Mouse (Mus musculus): ENCODE data around the gene Kpna6. TPM values are rescaled to one million over a fixed set of nuclear protein-coding genes. Genes with fewer than 3 reads are reported as not detected.

The Kpna6 gene
- polyA plus RNA-seq, 1 experiment, result 6.8 TPM

- H3K36me3 ChIP-seq (replicated peaks; ENCODE audit: low read length), result peaks cover 94% of the 10 kb centered on the region
- no peak for TF ChIP-seq FLI1 (IDR thresholded peaks at IDR 0.05; ENCODE audit: low read length)
- no peak for TF ChIP-seq GATA1 (IDR thresholded peaks at IDR 0.05; ENCODE audit: borderline replicate concordance, low read length)
- no peaks in the 10 kb centered on the region for H3K9me3 ChIP-seq
- no peaks in the 10 kb centered on the region for H3K27me3 ChIP-seq (replicated peaks)
- no peak overlapping the region for H3K4me3 ChIP-seq (replicated peaks)
- H3K4me1 ChIP-seq, result peaks cover 23% of the 10 kb centered on the region
Measured at GRCm38 (mm10) chr4:129609139-129609631, 63.4 kb downstream of the Kpna6 start.

GRCm38 (mm10) chr4:129608426-129609025 lies 64.0 kb downstream of the Kpna6 start:
- Histone ChIP-seq H3K36me3 (replicated peaks; ENCODE audit: low read length) (peaks cover 94% of the 10 kb centered on the region), H3K4me1 (peaks cover 30% of the 10 kb centered on the region), H3K9me3 (no peaks in the 10 kb centered on the region), H3K27me3 (replicated peaks) (no peaks in the 10 kb centered on the region), H3K4me3 (replicated peaks) (no peak overlapping the region)
- TF ChIP-seq FLI1 (IDR thresholded peaks at IDR 0.05; ENCODE audit: low read length), result no peak
- no peak for TF ChIP-seq GATA1 (IDR thresholded peaks at IDR 0.05; ENCODE audit: borderline replicate concordance, low read length)

DNA sequence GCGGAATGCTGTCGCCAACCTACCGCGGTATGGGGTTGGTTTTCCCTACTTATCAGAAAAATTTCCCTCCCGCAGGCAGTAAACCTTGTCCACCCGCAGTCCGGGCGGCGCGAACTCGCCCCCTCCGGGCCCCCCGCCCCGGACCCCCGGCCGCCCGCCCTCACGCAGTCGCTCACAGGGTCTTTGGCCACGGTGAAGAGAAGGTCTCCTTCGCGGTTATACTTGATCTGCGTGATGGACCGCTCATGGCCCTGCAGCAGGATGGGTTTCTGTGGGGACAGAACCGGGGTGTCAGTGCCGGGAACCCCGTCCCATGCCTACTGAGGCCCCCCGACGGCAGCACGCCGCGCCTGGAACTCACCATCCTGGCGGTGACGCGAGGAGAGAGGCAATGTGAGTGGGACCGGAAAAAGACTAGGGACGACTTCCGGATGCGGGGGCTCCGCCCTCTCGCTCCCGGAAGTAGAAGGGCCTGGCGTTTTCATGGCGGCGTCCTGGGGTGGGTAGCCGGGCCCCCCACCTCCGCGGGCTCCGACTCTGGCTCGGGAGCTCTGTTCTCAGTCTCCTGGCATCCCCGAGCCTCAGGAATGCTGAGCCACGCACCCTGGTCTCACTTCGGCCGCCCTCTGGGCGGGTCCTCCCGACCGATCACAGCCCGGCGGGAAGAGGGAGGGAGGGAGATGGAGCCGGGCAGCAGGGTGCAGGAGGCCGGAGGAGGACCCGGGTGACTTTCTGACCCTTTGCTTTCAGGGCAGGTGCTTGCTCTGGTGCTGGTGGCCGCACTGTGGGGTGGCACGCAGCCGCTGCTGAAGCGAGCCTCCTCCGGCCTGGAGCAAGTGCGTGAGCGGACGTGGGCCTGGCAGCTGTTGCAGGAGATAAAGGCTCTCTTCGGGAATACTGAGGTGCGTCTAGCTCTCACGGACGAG lies 72.1 kb downstream of the Kpna6 start, which contains the start of the genes Eif3i and Tmem234:
TSS of gene Eif3i (minus strand) at position 416 of the 926 bp plus-strand sequence.
TSS of gene Tmem234 (plus strand) at position 436 of the 926 bp plus-strand sequence.
- TF ChIP-seq GATA1 (IDR thresholded peaks at IDR 0.05; ENCODE audit: borderline replicate concordance, low read length) (0 out of 3 replicates have a peak, but pooled peaks have one; percentile 16), FLI1 (IDR thresholded peaks at IDR 0.05; ENCODE audit: low read length) (peak; percentile 79; the same call in 1 of the 2 replicates)
- H3K27me3 ChIP-seq (replicated peaks), result no peaks in the 10 kb centered on the region
- peaks cover 54% of the 10 kb centered on the region for H3K4me1 ChIP-seq
- peak within 1 kb of the TSS; percentile 99 for H3K4me3 ChIP-seq (replicated peaks)
- peaks cover 65% of the 10 kb centered on the region for H3K36me3 ChIP-seq (replicated peaks; ENCODE audit: low read length)
- H3K9me3 ChIP-seq, result no peaks in the 10 kb centered on the region

Other genes starting within 250 kb of the Kpna6 start
- not detected in 2 replicates for gene Zbtb8b, start 231.9 kb downstream of the Kpna6 start, polyA plus RNA-seq (2012; ENCODE audit: insufficient read depth, low replicate concordance)
- gene Bsdc1, start 211.2 kb downstream of the Kpna6 start, polyA plus RNA-seq (2012; ENCODE audit: insufficient read depth, low replicate concordance), result 19.2 and 43.3 TPM in 2 replicates
- gene Tssk3, start 181.7 kb downstream of the Kpna6 start, polyA plus RNA-seq (2012; ENCODE audit: insufficient read depth, low replicate concordance), result not detected in 2 replicates
- gene Fam229a, start 181.6 kb downstream of the Kpna6 start, polyA plus RNA-seq (2012; ENCODE audit: insufficient read depth, low replicate concordance), result 2.1 TPM in 1 of 2 replicates, not detected in the other
- gene Marcksl1, start 159.2 kb downstream of the Kpna6 start, polyA plus RNA-seq (2012; ENCODE audit: insufficient read depth, low replicate concordance), result 5.0 and 61.7 TPM in 2 replicates
- gene Hdac1, start 130.1 kb downstream of the Kpna6 start, polyA plus RNA-seq (2012; ENCODE audit: insufficient read depth, low replicate concordance), result 6.0 and 38.0 TPM in 2 replicates
- gene Lck, start 99.1 kb downstream of the Kpna6 start, polyA plus RNA-seq (2012; ENCODE audit: insufficient read depth, low replicate concordance), result 1.7 TPM in 1 of 2 replicates, not detected in the other
- not detected in 2 replicates for gene Fam167b, start 94.2 kb downstream of the Kpna6 start, polyA plus RNA-seq (2012; ENCODE audit: insufficient read depth, low replicate concordance)
- 54.3 and 121 TPM in 2 replicates for gene Eif3i, start 72.1 kb downstream of the Kpna6 start, polyA plus RNA-seq (2012; ENCODE audit: insufficient read depth, low replicate concordance)
- gene Tmem234, start 72.1 kb downstream of the Kpna6 start, polyA plus RNA-seq (2012; ENCODE audit: insufficient read depth, low replicate concordance), result 305 and 342 TPM in 2 replicates
- 0.46 TPM in 1 of 2 replicates, not detected in the other for gene Dcdc2b, start 58.5 kb downstream of the Kpna6 start, polyA plus RNA-seq (2012; ENCODE audit: insufficient read depth, low replicate concordance)
- gene Iqcc, start 53.7 kb downstream of the Kpna6 start, polyA plus RNA-seq (2012; ENCODE audit: insufficient read depth, low replicate concordance), result 9.7 TPM in 1 of 2 replicates, not detected in the other
- 32.9 and 39.7 TPM in 2 replicates for gene Ccdc28b, start 48.8 kb downstream of the Kpna6 start, polyA plus RNA-seq (2012; ENCODE audit: insufficient read depth, low replicate concordance)
- gene Txlna, start 31.7 kb downstream of the Kpna6 start, polyA plus RNA-seq (2012; ENCODE audit: insufficient read depth, low replicate concordance), result 17.9 and 24.0 TPM in 2 replicates
- gene Tmem39b, start 24.1 kb upstream of the Kpna6 start, polyA plus RNA-seq (2012; ENCODE audit: insufficient read depth, low replicate concordance), result 51.4 and 264 TPM in 2 replicates
- 67.0 and 99.6 TPM in 2 replicates for gene Khdrbs1, start 69.5 kb upstream of the Kpna6 start, polyA plus RNA-seq (2012; ENCODE audit: insufficient read depth, low replicate concordance)
- 14.5 and 30.1 TPM in 2 replicates for gene Ptp4a2, start 138.5 kb upstream of the Kpna6 start, polyA plus RNA-seq (2012; ENCODE audit: insufficient read depth, low replicate concordance)

Measured in megakaryocyte, embryonic 14.5 days (primary cell).